Mouse (Mus musculus) liver, adult (tissue): ENCODE results near the gene Dennd4b.

Experiments used
- GATA4 ChIP-seq: IDR thresholded peaks from 2 replicates; pipeline ENCODE4 v1.6.1; 2014; ENCODE audit warnings: mild to moderate bottlenecking, low read length; ENCODE audit not compliant: insufficient replicate concordance

Dennd4b gene

GRCm38 (mm10) chr3:90247630-90247959 is 17.4 kb upstream of the Dennd4b start:
- no peak for TF ChIP-seq GATA4

- no peak for TF ChIP-seq GATA4
Measured at GRCm38 (mm10) chr3:90247960-90248745, 16.8 kb upstream of the Dennd4b start, which contains the start of gene Slc39a1. Gene Slc39a1, plus strand, starts transcription at chr3:90248172.

- TF ChIP-seq GATA4, result peak; percentile 65; the same call in 1 of the 2 replicates
Measured at GRCm38 (mm10) chr3:90248746-90249100, 16.3 kb upstream of the Dennd4b start.

- TF ChIP-seq GATA4, result no peak
Measured at GRCm38 (mm10) chr3:90250791-90251190, 14.2 kb upstream of the Dennd4b start.

- no peak for TF ChIP-seq GATA4
Measured at GRCm38 (mm10) chr3:90253653-90254418, 11.1 kb upstream of the Dennd4b start, which contains the start of gene Crtc2. Gene Crtc2, plus strand, starts transcription at chr3:90254163.

- TF ChIP-seq GATA4, result no peak
Measured at GRCm38 (mm10) chr3:90254419-90255193, 10.4 kb upstream of the Dennd4b start.

GRCm38 (mm10) chr3:90255194-90255565 is 9.8 kb upstream of the Dennd4b start:
- no peak for TF ChIP-seq GATA4

GRCm38 (mm10) chr3:90255784-90256353 is 9.1 kb upstream of the Dennd4b start:
- no peak for TF ChIP-seq GATA4

GRCm38 (mm10) chr3:90256731-90257530 is 8.1 kb upstream of the Dennd4b start:
- TF ChIP-seq GATA4, result no peak

GRCm38 (mm10) chr3:90258521-90258920 is 6.5 kb upstream of the Dennd4b start:
- no peak for TF ChIP-seq GATA4

GRCm38 (mm10) chr3:90263121-90263771 is 1.7 kb upstream of the Dennd4b start:
- no peak for TF ChIP-seq GATA4

GRCm38 (mm10) chr3:90264687-90265033 is 325 bp upstream of the Dennd4b start:
- no peak for TF ChIP-seq GATA4

GRCm38 (mm10) chr3:90265932-90266741 is 1.2 kb downstream of the Dennd4b start:
- no peak for TF ChIP-seq GATA4
